Mouse (Mus musculus) 3134 (cell line): Measurements from ENCODE around the gene Rsbn1l.
A peak's percentile ranks its signal among the peaks of the same experiment; 100 is the strongest.

Experiments
- DNase-seq: peaks from one replicate; pipeline ENCODE4 v3.0.0-alpha.2; 2011; ENCODE audit warnings: low spot score; ENCODE audit not compliant: insufficient read length; ENCODE audit errors: extremely low read depth

The Rsbn1l gene

GRCm38 (mm10) chr5:20913372-20914275 lies 42.6 kb downstream of the Rsbn1l start:
- peak; percentile 23 for DNase-seq

GRCm38 (mm10) chr5:20911741-20912140 lies 44.5 kb downstream of the Rsbn1l start:
- no peak for DNase-seq

DNA sequence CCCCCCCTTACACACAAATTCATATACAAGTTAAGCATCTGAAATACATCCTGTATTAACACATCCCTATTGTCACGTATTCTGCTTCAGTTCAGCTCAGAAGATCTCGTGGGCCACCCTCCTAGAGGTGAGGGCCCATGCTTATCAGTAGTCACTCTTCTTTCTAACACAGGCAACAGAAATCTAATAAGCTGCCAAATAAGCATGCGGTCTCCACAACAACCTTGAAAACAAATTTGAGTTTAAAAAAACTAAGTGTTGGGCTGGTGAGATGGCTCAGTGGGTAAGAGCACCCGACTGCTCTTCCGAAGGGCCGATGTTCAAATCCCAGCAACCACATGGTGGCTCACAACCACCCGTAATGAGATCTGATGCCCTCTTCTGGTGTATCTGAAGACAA lies 50.0 kb downstream of the Rsbn1l start:
- no peak for DNase-seq

DNA sequence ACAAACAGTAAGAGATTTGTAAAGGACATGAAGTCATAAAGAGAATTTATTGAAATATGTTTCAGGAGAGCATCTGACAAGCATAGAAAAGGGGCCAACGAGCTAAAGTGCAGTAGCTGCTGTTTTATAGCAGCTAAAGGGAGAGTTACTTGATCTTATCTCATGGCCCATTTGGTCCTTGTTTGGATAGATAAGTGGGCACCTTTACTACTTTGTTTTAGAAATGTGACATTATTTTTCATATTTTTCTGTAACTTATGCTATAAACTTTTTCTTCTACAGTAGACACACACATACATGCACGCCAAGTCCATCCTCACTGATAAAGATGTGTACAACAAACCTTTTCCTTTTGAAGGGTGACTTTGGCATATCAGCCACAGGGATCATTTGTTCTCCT lies 50.8 kb downstream of the Rsbn1l start:
- DNase-seq, result no peak

DNA sequence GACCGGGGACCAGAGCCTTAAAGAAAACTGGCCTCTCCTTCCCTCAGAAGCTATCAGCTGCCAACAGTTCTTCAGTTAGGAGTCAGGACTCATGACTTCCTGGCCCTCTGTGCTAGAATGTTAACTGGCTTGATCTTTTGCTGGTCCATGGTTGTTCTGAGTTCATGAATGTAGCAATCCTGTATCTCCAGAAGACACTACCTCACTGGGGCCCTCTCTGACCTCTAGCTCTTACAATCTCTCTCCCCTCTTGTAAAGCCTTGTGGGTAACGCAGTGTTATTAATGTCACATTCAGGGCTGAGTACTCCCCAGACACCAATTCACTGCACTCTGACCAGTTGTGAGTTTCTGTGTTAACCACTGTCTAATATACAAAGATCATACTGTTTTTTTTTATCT lies 51.6 kb downstream of the Rsbn1l start:
- no peak for DNase-seq

DNA sequence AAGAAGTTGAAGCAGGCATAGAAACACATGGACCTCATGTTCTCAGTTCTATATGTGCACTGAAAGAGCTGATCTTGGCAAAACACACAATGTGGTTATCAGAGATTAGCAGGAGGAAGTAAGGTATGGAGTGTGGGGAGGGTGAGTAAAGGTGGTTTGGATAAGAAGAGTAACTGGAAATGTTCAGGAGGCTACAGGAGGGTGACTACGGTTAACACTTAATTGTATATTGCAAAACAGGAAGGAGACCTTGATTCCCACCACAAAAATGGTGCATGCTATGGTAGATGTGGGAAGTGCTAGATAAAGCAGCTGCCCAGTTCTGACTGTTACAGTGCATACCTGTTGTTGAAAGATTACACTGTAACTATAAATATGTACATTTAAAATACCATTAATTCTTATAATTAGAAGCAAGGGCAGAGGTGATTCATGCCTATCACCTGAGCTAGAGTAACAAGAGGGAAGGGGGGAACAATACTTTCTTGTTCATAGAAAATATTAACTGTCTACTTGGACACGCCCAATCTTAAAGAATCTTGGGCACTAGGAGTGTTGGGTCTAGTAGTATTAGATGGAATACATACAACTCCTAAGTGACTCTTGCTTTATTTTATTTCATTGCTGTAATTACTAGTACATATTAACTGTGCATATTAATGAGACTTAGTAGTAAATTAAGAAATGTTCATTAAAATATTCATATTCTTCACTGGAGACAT lies 58.6 kb downstream of the Rsbn1l start:
- DNase-seq, result no peak

DNA sequence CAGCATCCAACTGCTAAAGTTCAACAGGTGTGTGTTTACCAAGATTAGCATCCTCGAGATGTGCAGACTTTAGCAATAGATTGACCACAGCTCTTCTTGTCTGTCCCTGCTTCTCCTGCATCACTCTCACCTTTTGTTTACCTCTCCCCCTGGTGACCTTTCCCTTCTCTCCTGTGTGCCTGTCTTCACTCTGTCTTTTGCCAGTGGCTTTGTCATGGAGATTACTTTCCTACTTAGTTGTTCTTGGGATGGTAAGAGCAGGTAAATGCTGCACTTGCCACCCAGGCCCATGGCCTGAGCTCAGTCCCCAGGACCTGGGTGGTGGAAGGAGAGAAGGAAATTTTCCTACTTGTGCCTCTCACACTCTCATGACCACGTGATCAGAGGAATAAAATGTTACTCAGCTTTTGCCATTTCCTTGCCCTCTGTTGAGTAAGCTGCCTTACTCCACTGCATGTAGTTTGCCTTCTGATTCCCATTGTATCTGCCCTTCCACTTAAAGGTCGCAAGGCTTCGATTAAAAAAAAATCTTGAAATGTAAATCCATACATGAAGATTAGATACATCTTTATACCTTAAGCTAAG lies 72.1 kb downstream of the Rsbn1l start:
- DNase-seq, result no peak

DNA sequence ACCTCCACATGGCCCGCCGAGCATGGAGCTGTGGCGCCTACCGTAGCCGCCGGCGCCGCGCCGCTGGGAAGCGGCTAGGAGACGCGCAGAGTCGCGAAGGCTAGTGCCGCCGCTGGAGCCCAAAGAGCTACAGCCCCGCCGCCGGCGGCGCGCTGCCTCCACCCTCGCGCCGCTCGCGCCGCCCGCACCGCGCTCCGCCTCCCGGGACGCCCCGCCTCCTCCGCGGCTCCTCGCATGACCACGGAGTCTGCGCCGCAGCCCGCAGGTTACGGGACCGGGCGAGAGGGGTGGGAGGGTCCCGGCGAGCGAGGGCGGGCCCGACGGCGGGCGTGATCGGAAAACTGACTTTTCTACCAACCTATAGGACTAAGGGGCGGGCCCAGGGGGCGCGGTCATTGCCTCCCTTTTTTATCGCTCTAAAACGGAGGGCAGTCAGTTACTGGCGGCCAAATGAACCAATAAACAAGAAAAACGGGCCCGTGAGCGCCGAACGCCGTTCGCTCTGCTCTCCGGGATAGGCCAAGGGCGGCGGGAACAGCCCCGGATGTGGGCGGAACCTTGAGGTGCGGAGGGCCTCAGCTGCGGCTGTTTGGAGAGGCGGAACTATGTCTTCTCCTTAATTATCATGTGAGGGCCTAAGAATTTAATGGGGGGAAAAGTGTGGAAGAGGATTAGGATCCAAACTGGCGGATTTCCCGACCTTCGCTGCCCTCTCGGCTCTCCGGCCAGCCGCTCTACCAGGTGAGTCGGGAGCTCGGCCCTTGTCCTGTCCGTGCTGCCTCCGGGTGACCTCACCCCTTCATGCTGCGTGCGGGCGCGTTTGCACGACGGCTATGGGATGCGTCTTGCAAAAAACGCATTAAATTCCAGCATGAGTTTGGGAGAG lies 74.0 kb downstream of the Rsbn1l start, which contains the start of the genes Phtf2 and Tmem60:
Gene Phtf2 (minus strand): TSS at position 210 of the 886 bp plus-strand sequence.
Gene Tmem60 (plus strand): TSS at position 277 of the 886 bp plus-strand sequence.
- peak; percentile 99 for DNase-seq

DNA sequence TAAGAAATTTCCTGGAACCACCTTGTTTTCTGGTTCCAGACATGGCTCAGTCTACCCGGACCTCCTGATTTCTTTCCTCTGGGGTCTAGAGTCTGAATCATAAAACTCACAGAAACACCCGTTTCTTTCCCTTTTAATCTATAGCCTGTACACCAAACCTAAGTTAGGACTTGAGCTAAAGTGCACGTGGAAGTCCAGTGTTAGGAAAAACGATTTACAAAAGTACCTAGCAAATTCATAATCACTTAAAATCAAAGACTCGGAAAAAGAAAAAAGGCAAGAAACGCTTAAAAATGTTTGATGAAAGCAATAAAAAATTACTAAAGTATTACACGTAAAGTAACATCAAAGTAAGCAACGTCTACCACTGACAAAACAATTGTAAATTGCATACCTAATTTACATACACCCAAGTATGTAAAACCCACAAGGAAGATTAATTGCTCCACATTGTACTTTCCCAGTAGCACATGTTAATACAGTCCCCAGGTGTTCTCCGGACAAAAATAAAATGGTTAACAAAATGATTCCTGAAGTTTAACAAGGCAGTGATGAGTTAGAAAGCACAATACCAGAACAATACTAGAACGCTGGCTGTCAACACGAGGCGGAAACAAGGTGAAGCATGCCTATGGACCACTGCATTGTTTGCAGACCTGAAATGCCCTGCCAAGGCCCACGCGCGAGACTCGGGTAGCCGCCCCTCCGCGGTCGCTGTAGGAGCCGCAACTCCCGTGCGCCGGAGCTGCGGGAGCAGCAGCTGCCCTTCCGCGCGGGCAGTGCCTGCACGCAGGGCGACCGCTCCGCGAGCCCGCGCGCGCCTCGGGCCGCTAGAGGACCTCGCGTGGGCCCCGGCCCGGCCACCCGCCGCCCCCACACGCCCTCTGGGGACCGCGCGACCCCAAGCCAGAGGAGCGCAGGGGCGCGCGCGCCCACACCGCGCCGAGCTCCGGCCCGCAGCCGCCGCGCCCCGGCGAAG lies 75.1 kb downstream of the Rsbn1l start:
- peak; percentile 66 for DNase-seq

DNA sequence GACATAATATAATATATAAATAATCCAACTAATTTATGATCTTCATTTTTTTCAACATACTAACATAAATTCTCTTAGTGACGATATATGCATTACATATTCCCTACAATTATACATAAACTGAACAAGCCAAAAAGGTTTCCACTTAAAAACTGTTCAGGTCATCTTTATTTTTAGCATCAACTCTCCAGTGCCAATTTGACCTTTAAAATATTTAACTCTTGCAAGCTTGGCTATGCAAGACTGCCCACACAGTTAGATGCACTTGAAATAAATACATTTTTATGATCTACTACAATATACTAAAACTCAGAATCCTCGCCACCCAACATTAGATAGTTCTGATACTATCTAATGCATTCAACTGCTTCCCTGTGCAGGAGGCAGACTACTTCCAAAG lies 75.8 kb downstream of the Rsbn1l start:
- no peak for DNase-seq

DNA sequence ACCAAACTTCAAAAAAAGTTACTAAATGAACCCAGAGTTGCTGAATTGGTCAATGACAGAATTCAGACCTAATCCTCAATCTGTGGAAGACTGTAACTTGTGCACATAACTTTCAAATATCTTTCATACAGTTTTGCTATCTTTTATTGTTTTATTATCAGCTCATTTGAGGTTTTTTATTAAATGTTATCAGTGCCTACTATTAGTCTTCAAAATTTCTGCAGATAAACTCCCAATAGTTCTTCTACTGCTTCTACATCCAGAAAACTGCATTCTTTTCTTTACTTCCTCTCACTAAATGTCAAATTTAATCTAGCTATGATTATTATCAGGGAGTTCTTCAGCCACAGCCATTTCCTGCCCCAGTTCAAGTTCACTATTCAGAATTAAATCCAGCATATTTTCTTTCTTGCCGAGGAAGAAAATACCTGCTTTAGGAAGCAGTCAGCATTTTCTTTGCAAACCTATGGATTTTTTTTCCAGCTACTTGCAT lies 79.2 kb downstream of the Rsbn1l start:
- no peak for DNase-seq

- DNase-seq, result no peak
These were observed 83.1 kb downstream of the Rsbn1l start for GRCm38 (mm10) chr5:20873146-20873545.

GRCm38 (mm10) chr5:20865193-20865755 lies 90.9 kb downstream of the Rsbn1l start:
- no peak for DNase-seq

DNA sequence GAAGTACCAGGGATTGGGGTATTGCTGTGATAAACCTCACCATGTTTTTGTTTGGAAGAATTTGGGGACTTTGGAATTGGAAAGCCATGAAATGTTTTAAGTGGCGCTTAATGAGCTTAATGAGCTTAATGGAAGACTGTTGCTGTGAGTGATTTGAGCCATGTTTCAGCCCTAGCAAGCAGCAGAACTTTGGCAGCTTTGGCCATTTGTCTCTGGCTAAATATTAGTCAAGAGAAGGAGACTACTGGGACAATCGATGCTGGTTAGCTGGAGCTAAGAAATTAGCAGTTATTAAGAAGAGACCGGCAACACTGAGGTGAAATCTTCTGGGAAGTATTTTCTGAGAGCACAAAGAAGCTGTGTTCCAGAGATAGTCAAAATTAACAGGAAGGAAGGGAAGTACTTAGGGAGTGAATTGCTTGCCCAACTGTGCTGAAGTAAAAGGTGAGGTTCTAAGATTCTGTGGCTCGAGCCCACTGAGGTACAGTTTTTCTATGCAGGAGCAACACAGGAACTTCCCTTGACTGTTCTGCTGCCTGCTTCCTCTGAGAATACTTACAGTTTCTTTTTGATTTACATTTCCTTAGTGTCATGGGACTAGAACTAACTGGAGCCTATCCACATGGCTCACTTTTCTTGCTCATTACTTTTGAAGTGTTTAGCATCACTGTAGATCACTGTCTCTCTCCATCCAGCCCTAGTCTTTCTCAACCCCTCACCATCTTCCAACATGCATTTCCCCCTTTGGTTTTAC lies 91.8 kb downstream of the Rsbn1l start:
- no peak for DNase-seq

DNA sequence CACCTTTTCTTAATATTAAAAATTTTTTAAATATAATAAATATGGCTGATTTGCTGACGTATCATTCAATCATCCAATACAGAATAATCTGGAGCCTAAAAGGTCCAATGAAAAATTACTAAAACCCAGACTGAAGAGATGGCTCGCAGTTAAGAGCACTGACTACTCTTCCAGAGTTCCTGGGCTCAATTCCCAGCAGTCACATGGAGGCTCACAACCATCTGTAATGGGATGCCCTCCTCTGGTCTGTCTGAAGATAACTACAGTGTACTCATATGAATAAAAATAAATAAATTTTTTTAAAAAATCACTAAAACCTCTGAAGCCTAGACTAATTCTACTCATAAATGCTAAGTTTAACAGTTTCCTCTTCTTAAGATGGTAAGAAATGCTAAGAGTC lies 94.3 kb downstream of the Rsbn1l start:
- no peak for DNase-seq

- DNase-seq, result no peak
These were observed 95.6 kb downstream of the Rsbn1l start for GRCm38 (mm10) chr5:20860565-20860964.

DNA sequence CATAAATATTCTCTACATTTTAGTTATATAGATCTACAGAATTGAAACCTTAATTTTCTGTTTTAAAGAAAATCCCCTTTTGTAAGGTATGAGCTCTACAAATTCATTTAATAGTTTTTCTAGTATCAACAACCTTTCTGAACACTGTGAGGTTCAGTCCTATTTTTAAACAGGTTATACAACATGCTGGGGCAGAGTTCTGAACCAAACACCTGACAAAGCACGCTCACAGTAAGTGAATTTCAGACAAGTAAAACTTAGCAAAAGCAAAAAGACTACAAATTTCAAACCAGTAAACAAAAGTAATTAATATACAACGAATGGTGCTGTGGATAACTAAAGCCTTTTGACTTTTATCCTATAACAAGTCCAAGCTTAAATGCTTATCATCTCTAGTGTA lies 97.8 kb downstream of the Rsbn1l start:
- DNase-seq, result no peak

DNA sequence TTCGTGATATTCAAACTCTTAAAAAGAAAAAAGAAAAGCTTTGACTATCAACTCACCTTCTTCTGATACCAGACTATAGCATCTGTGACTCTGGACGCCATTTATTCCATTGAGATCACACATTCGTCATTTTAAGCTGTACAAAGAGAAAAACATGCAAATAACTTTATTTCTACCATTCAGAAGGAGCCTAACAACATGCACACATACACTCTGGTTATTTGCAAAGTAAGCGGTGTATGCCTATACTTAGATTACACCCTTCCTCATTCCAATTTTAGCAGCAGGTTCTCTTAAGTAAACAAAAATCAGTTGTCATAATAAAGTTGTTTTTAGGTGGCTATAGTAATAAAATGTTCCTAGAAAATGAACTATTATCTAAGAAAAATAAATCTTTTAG lies 101.1 kb downstream of the Rsbn1l start:
- DNase-seq, result no peak
